Mouse (Mus musculus): Measurements from ENCODE around the gene Xpo6.

DNA sequence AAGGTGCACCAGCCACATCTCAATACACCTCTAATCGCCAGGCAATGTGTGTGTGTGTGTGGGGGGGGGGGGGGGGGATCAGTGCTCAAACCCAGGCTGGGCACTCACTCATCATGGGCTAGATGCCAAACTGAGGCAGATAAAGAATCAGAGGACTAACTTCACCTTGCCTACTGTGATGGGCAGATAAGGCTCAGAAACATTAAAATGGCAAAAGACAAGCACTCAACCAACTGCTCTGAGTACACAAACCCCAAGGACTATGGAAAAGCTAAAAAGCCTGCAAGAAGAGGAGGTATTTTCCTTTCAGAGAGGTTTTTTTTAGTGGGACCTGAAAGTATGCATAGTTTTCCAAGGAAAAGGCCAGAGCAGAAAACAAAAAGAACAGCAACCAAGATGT lies 1.4 kb downstream of the Xpo6 start:
- TF ChIP-seq ZNF384 (IDR thresholded peaks at IDR 0.05; ENCODE audit: low read depth, low read length) (no peak), CHD2 (IDR thresholded peaks at IDR 0.05; ENCODE audit: low read depth, low read length) (no peak), HCFC1 (IDR thresholded peaks at IDR 0.05; ENCODE audit: borderline replicate concordance, insufficient read depth, low read length) (no peak), MAFK (IDR thresholded peaks at IDR 0.05; ENCODE audit: insufficient read depth, low read depth, low read length) (no peak), ZC3H11A (IDR thresholded peaks at IDR 0.05; ENCODE audit: borderline replicate concordance, low read depth, low read length) (no peak)
